Mouse (Mus musculus) fat pad, adult 2 months (tissue): ENCODE data around the gene Sdr39u1.

Experiments used
- DNase-seq: peaks from one replicate; pipeline ENCODE4 v3.0.0-alpha.2; 2011; ENCODE audit warnings: low read depth, low spot score; ENCODE audit errors: extremely low read depth

Sdr39u1 gene

GRCm38 (mm10) chr14:55899701-55900413, at the start of gene Sdr39u1:
Sdr39u1 (minus strand) TSS chr14:55900293.
- no peak for DNase-seq

GRCm38 (mm10) chr14:55946269-55946969, 46.3 kb upstream of the Sdr39u1 start:
- DNase-seq = no peak

GRCm38 (mm10) chr14:55944575-55944974, 44.5 kb upstream of the Sdr39u1 start, which contains the start of gene Cma1:
Cma1 (minus strand) TSS chr14:55944675.
- DNase-seq = no peak

GRCm38 (mm10) chr14:55943601-55944000, 43.5 kb upstream of the Sdr39u1 start:
- DNase-seq = no peak

- no peak for DNase-seq
Measured at GRCm38 (mm10) chr14:55940070-55940800, 40.1 kb upstream of the Sdr39u1 start.

GRCm38 (mm10) chr14:55933586-55933985, 33.5 kb upstream of the Sdr39u1 start:
- no peak for DNase-seq

- DNase-seq = no peak
Measured at GRCm38 (mm10) chr14:55929263-55929997, 29.3 kb upstream of the Sdr39u1 start.

GRCm38 (mm10) chr14:55926847-55927246, 26.8 kb upstream of the Sdr39u1 start:
- no peak for DNase-seq

GRCm38 (mm10) chr14:55922475-55923232, 22.6 kb upstream of the Sdr39u1 start:
- DNase-seq = no peak

- DNase-seq = no peak
Measured at GRCm38 (mm10) chr14:55918240-55919082, 18.4 kb upstream of the Sdr39u1 start.

- no peak for DNase-seq
Measured at GRCm38 (mm10) chr14:55913406-55913805, 13.3 kb upstream of the Sdr39u1 start.

GRCm38 (mm10) chr14:55905518-55905917, 5.4 kb upstream of the Sdr39u1 start:
- no peak for DNase-seq

GRCm38 (mm10) chr14:55900414-55900755, 292 bp upstream of the Sdr39u1 start:
- no peak for DNase-seq

GRCm38 (mm10) chr14:55898947-55899346, 1.1 kb downstream of the Sdr39u1 start:
- no peak for DNase-seq

- DNase-seq = no peak
Measured at GRCm38 (mm10) chr14:55897671-55898070, 2.4 kb downstream of the Sdr39u1 start.

GRCm38 (mm10) chr14:55886571-55887382, 13.3 kb downstream of the Sdr39u1 start:
- no peak for DNase-seq

- no peak for DNase-seq
Measured at GRCm38 (mm10) chr14:55885791-55886271, 14.3 kb downstream of the Sdr39u1 start.

- DNase-seq = no peak
Measured at GRCm38 (mm10) chr14:55885114-55885790, 14.8 kb downstream of the Sdr39u1 start.
